Mouse (Mus musculus) hindbrain, embryonic 14.5 days (tissue): ENCODE measurements around the gene Itpkb. TPM values are rescaled to one million over a fixed set of nuclear protein-coding genes. Genes with fewer than 3 reads are reported as not detected.

Experiments used
- ATAC-seq: fragments of 200-750 bp; cut with Nextera tagmentation; 2 replicates; pipeline ENCODE4 v1.8.0; 2017; ENCODE audit warnings: moderate number of reproducible peaks, mild to moderate bottlenecking, moderate TSS enrichment, moderate library complexity; ENCODE audit not compliant: low FRiP score
- DNase-seq: peaks from one replicate; pipeline ENCODE4 v3.0.0-alpha.2; 2015; ENCODE audit warnings: low spot score
- H3K27ac ChIP-seq: fragments of 300-500 bp; sonication (generic); 2 replicates; pipeline ENCODE4 v1.5.1; 2014; ENCODE audit warnings: mild to moderate bottlenecking, moderate library complexity
- H3K27me3 ChIP-seq: fragments of 300-500 bp; sonication (generic); 2 replicates; pipeline ENCODE4 v1.6.1; 2014; ENCODE audit warnings: mild to moderate bottlenecking, low read length, mixed read lengths; ENCODE audit not compliant: control insufficient read depth, insufficient read depth
- H3K36me3 ChIP-seq: fragments of 300-500 bp; sonication (generic); replicated peaks from 2 replicates; pipeline ENCODE4 v1.6.1; 2014; ENCODE audit not compliant: control insufficient read depth, insufficient read depth
- H3K4me1 ChIP-seq: fragments of 300-500 bp; sonication (generic); replicated peaks from 2 replicates; pipeline ENCODE4 v1.6.1; 2014; ENCODE audit warnings: antibody characterized with exemption, low read length, mixed read lengths; ENCODE audit not compliant: control insufficient read depth, insufficient read depth
- H3K4me2 ChIP-seq: fragments of 300-500 bp; sonication (generic); replicated peaks from 2 replicates; pipeline ENCODE4 v1.6.1; 2014; ENCODE audit warnings: mild to moderate bottlenecking, moderate library complexity
- H3K4me3 ChIP-seq: fragments of 300-500 bp; sonication (generic); replicated peaks from 2 replicates; pipeline ENCODE4 v1.5.1; 2014; ENCODE audit warnings: mild to moderate bottlenecking, low read length
- H3K9ac ChIP-seq: fragments of 300-500 bp; sonication (generic); 2 replicates; pipeline ENCODE4 v1.6.1; 2014
- H3K9me3 ChIP-seq: fragments of 300-500 bp; sonication (generic); 2 replicates; pipeline ENCODE4 v1.6.1; 2016; ENCODE audit warnings: low read length; ENCODE audit not compliant: control insufficient read depth
- WGBS: fragments of 180-500 bp; shearing (Covaris S2); extraction: QIAGEN DNeasy Blood & Tissue Kit; methylation state at CpG from one replicate; pipeline ENCODE4 v1.1.7; 2014; 5-methylcytosine and 5-hydroxymethylcytosine counted together
- polyA plus RNA-seq: library from polyadenylated mRNA; unstranded; fragments of >200 nt; fragmentation: Nextera tagmentation; extraction: Ambion mirVana; gene quantifications from 2 replicates; pipeline ENCODE4 v1.2.1, GENCODE M21; 2014

Gene Itpkb
- polyA plus RNA-seq, 1 experiment from 2014 or later = 3.0 TPM

DNA sequence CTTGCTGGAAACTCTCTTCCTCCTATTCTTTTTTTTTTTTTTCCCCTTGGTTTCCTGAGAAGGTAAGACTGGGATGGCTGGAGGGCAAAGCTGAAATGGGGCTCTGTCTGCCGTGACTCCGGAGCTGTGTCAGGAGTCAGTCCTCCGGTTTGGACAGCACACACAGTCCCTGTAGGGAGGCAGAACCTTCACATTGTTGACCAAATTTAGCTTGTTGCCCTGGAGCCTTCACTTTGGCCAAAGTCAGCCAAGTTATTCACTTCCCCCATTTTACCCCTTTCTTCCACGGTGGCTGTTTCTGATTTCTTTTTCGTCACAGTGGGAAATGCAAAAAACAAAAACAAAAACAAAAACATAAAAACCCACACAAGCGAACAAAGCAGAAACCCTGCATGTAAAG, 18.0 kb upstream of the Itpkb start:
- DNase-seq = no peak
- H3K4me2 ChIP-seq = 0 out of 2 replicates have a peak overlapping the region, but pooled peaks have one; percentile 3

GRCm38 (mm10) chr1:180312792-180313311, 17.4 kb upstream of the Itpkb start:
- Histone ChIP-seq H3K4me3 (no peak overlapping the region), H3K4me1 (peaks cover 29% of the 10 kb centered on the region), H3K9ac (peak overlapping the region; percentile 35; the same call in 1 of the 2 replicates), H3K36me3 (no peaks in the 10 kb centered on the region), H3K9me3 (no peaks in the 10 kb centered on the region), H3K27ac (peak overlapping the region; percentile 66), H3K27me3 (no peaks in the 10 kb centered on the region), H3K4me2 (peak overlapping the region; percentile 54)
- DNase-seq (peak; percentile 73), ATAC-seq (peak; percentile 63)
- 13% methylated on average over 6 of the region's 6 CpGs for WGBS

More for the DNA sequence above, 18.0 kb upstream of the Itpkb start:
- Histone ChIP-seq H3K4me1 (peaks cover 29% of the 10 kb centered on the region), H3K27me3 (no peaks in the 10 kb centered on the region), H3K9me3 (no peaks in the 10 kb centered on the region), H3K4me3 (no peak overlapping the region), H3K36me3 (no peaks in the 10 kb centered on the region), H3K27ac (peak overlapping the region; percentile 66), H3K9ac (no peak overlapping the region)
- WGBS = 18% methylated on average over 6 of the region's 6 CpGs
- ATAC-seq = no peak

DNA sequence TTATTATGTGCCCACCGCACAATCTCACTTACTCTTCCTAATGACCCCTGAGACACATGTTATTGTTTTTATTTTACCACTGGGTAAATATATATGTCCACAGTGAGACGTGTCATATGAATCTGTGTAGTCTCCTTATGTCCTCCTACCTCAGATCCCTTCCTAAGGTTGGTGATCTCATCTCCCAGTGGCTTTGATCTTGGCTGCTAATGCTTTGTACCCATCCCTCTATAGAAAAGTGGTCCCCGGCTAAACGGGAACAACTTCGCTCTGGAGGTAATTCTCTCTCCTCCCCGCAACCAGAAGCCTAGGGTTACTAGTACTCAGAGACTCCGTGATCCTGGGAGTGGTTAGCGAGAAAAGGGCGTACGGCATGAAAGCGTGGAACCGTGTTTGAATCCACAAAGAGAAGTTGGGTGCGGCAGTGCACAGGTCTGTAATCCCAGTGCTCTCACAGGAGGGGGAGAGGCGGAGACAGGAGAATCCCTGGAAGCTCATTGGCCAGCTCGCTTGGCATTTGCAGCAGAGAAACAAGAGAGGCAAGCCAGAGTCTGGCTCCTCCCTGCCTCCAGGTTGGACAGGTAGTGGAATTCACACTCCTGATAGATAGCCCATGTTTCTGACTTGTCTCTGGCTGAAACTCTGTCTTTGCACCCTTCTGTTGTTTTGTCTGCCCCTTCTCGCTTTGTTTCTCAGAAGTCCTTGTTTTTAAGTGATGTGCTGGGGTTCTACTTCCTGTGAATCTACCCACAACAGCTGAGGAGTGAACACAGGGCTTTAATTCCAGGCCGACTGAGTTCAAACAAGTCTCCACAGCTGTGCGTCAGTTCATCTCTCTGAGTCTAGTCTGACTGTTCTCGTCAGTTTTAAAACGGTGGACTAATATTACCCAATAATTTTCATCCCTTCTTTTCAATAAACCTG, 16.5 kb upstream of the Itpkb start:
- peak; percentile 82 for ATAC-seq
- peaks cover 29% of the 10 kb centered on the region for H3K4me1 ChIP-seq
- H3K36me3 ChIP-seq = no peaks in the 10 kb centered on the region
- H3K9ac ChIP-seq = peak overlapping the region; percentile 35
- H3K4me2 ChIP-seq = peak overlapping the region; percentile 54
- 13% methylated on average over 20 of the region's 20 CpGs for WGBS
- no peaks in the 10 kb centered on the region for H3K9me3 ChIP-seq
- peak overlapping the region; percentile 20 for H3K4me3 ChIP-seq
- peak; percentile 68 for DNase-seq
- no peaks in the 10 kb centered on the region for H3K27me3 ChIP-seq
- peak overlapping the region; percentile 66 for H3K27ac ChIP-seq

GRCm38 (mm10) chr1:180314641-180315040, 15.6 kb upstream of the Itpkb start:
- peaks cover 29% of the 10 kb centered on the region for H3K4me1 ChIP-seq
- no peaks in the 10 kb centered on the region for H3K27me3 ChIP-seq
- H3K9ac ChIP-seq = no peak overlapping the region
- H3K36me3 ChIP-seq = no peaks in the 10 kb centered on the region
- 81% methylated on average over 11 of the region's 11 CpGs for WGBS
- no peaks in the 10 kb centered on the region for H3K9me3 ChIP-seq
- ATAC-seq (no peak), DNase-seq (no peak)
- no peak overlapping the region for H3K27ac ChIP-seq
- H3K4me3 ChIP-seq = no peak overlapping the region
- H3K4me2 ChIP-seq = no peak overlapping the region

- Histone ChIP-seq H3K36me3 (no peaks in the 10 kb centered on the region), H3K4me3 (no peak overlapping the region), H3K4me2 (no peak overlapping the region), H3K9me3 (no peaks in the 10 kb centered on the region), H3K27me3 (no peaks in the 10 kb centered on the region), H3K27ac (no peak overlapping the region), H3K4me1 (peaks cover 29% of the 10 kb centered on the region), H3K9ac (no peak overlapping the region)
- WGBS = 73% methylated on average over 3 of the region's 3 CpGs
- no peak for DNase-seq
- no peak for ATAC-seq
Observed at GRCm38 (mm10) chr1:180315127-180315526, 15.2 kb upstream of the Itpkb start.

GRCm38 (mm10) chr1:180317450-180317849, 12.8 kb upstream of the Itpkb start:
- ATAC-seq (no peak), DNase-seq (no peak)

DNA sequence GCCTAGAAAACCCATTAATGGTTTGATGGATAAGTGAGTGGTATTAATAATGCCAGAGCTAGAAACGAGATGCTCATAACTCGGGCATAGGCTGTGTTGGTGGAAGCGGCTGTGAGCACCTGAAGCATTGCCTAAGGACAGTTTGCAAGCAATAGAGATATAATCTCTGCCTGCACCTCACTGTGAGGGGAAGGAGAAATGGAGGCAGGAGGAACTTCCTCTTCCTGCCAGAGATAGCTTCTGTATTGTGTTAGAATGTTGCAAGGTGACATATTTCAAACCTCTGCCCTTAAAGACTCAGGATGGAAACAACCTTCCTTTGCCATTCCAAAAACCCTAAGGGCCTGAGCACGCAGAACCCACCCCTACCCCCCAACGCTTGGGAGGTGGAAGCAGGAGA, 11.9 kb upstream of the Itpkb start:
- no peaks in the 10 kb centered on the region for H3K27me3 ChIP-seq
- no peak overlapping the region for H3K9ac ChIP-seq
- H3K4me1 ChIP-seq = peaks cover 10% of the 10 kb centered on the region; the same call in 1 of the 2 replicates

More at GRCm38 (mm10) chr1:180317450-180317849, 12.8 kb upstream of the Itpkb start:
- no peak overlapping the region for H3K9ac ChIP-seq
- H3K4me2 ChIP-seq = no peak overlapping the region
- no peak overlapping the region for H3K4me3 ChIP-seq
- WGBS = 86% methylated on average over 4 of the region's 4 CpGs
- H3K27me3 ChIP-seq = no peaks in the 10 kb centered on the region
- H3K9me3 ChIP-seq = no peaks in the 10 kb centered on the region
- no peak overlapping the region for H3K27ac ChIP-seq
- H3K4me1 ChIP-seq = peaks cover 20% of the 10 kb centered on the region
- no peaks in the 10 kb centered on the region for H3K36me3 ChIP-seq

GRCm38 (mm10) chr1:180319895-180320294, 10.4 kb upstream of the Itpkb start:
- Histone ChIP-seq H3K4me2 (no peak overlapping the region), H3K9ac (no peak overlapping the region)
- no peak for ATAC-seq

More for the DNA sequence above, 11.9 kb upstream of the Itpkb start:
- no peak overlapping the region for H3K27ac ChIP-seq
- no peaks in the 10 kb centered on the region for H3K36me3 ChIP-seq
- no peaks in the 10 kb centered on the region for H3K9me3 ChIP-seq
- ATAC-seq (no peak), DNase-seq (no peak)
- no peak overlapping the region for H3K4me2 ChIP-seq
- no peak overlapping the region for H3K4me3 ChIP-seq
- WGBS = 85% methylated on average over 5 of the region's 5 CpGs

GRCm38 (mm10) chr1:180322896-180323295, 7.4 kb upstream of the Itpkb start:
- Histone ChIP-seq H3K9ac (no peak overlapping the region), H3K27ac (no peak overlapping the region), H3K4me1 (no peaks in the 10 kb centered on the region), H3K4me2 (no peak overlapping the region), H3K36me3 (no peaks in the 10 kb centered on the region), H3K4me3 (no peak overlapping the region), H3K9me3 (no peaks in the 10 kb centered on the region), H3K27me3 (no peaks in the 10 kb centered on the region)
- ATAC-seq = no peak
- WGBS = 94% methylated on average over 3 of the region's 3 CpGs
- no peak for DNase-seq

More at GRCm38 (mm10) chr1:180319895-180320294, 10.4 kb upstream of the Itpkb start:
- 14% methylated on average over 10 of the region's 10 CpGs for WGBS
- Histone ChIP-seq H3K4me1 (no peaks in the 10 kb centered on the region), H3K27me3 (no peaks in the 10 kb centered on the region), H3K9me3 (no peaks in the 10 kb centered on the region), H3K27ac (no peak overlapping the region), H3K36me3 (no peaks in the 10 kb centered on the region), H3K4me3 (no peak overlapping the region)
- no peak for DNase-seq
